Mouse (Mus musculus) erythroblast, embryonic 14.5 days (primary cell): Measurements from ENCODE around the gene 0610010F05Rik.

Experiments
- GATA1 ChIP-seq: IDR thresholded peaks from 2 replicates; pipeline ENCODE4 v1.6.1; 2012; ENCODE audit warnings: low read length, inconsistent platforms, mixed read lengths
- TAL1 ChIP-seq: IDR thresholded peaks from 3 replicates; pipeline ENCODE4 v1.6.1; 2012; ENCODE audit warnings: low read length, inconsistent platforms, mixed read lengths

- no peak for TF ChIP-seq GATA1
- TF ChIP-seq TAL1: no peak
Measured at GRCm38 (mm10) chr11:23515315-23515714, 118.1 kb downstream of the 0610010F05Rik start.
